Mouse (Mus musculus) hindbrain, embryonic 16.5 days (tissue): ENCODE results near the gene Prr23a1. TPM values are rescaled to one million over a fixed set of nuclear protein-coding genes. Genes with fewer than 3 reads are reported as not detected.

Source experiments
- polyA plus RNA-seq: library from polyadenylated mRNA; unstranded; fragments of >200 nt; fragmentation: Nextera tagmentation; extraction: Ambion mirVana; gene quantifications from 2 replicates; pipeline ENCODE4 v1.2.1, GENCODE M21; 2015

The Prr23a1 gene
- polyA plus RNA-seq, 1 experiment from 2014 or later = 0.18 TPM

Other genes starting within 250 kb of the Prr23a1 start
- 49.0 and 53.8 TPM in 2 replicates for gene Mrps22, start 240.8 kb upstream of the Prr23a1 start, polyA plus RNA-seq
- gene Prr23a2, start 14.0 kb downstream of the Prr23a1 start, polyA plus RNA-seq = not detected in 2 replicates
- gene Prr23a3, start 22.3 kb downstream of the Prr23a1 start, polyA plus RNA-seq = 0.16 TPM in 1 of 2 replicates, not detected in the other
- not detected in 2 replicates for gene 7420426K07Rik, start 60.6 kb downstream of the Prr23a1 start, polyA plus RNA-seq
- gene Foxl2, start 112.8 kb downstream of the Prr23a1 start, polyA plus RNA-seq = 0.24 and 0.45 TPM in 2 replicates
- 107 and 115 TPM in 2 replicates for gene Faim, start 143.9 kb downstream of the Prr23a1 start, polyA plus RNA-seq
- 0.10 and 0.16 TPM in 2 replicates for gene Gm1123, start 193.2 kb downstream of the Prr23a1 start, polyA plus RNA-seq